Mouse (Mus musculus): ENCODE results near the gene Uba2. TPM values are rescaled to one million over a fixed set of nuclear protein-coding genes. Genes with fewer than 3 reads are reported as not detected.

Uba2 gene
- polyA plus RNA-seq, 1 experiment from 2014 or later: 226 TPM

GRCm38 (mm10) chr7:34094911-34095481 is 74.4 kb downstream of the Uba2 start, which contains the start of gene Scgb1b30:
TSS of gene Scgb1b30 (plus strand) at chr7:34095431.
- Histone ChIP-seq H3K9me3 (ENCODE audit: control insufficient read depth, low read length) (peaks cover 2% of the 10 kb centered on the region; the same call in 1 of the 2 replicates), H3K27ac (ENCODE audit: low read depth, low read length) (no peak within 1 kb of the TSS), H3K4me1 (replicated peaks; ENCODE audit: control insufficient read depth, insufficient read depth, low read length) (no peaks in the 10 kb centered on the region), H3K4me2 (no peak within 1 kb of the TSS), H3K27me3 (replicated peaks; ENCODE audit: control insufficient read depth, insufficient read depth, low read length) (no peaks in the 10 kb centered on the region), H3K9ac (ENCODE audit: low read depth, low read length) (no peak within 1 kb of the TSS), H3K36me3 (ENCODE audit: control insufficient read depth, insufficient read depth, low read length) (no peaks in the 10 kb centered on the region), H3K4me3 (ENCODE audit: low read depth, low read length) (no peak within 1 kb of the TSS)
- 64% methylated on average over 3 of the region's 3 CpGs for WGBS
- DNase-seq (ENCODE audit: low spot score): no peak
- no peak for ATAC-seq (replicated peaks; ENCODE audit: low FRiP score)

Other genes starting within 250 kb of the Uba2 start
- not detected in 2 replicates for gene Scgb2b26, start 224.6 kb downstream of the Uba2 start, polyA plus RNA-seq (2014; fragmentation: Nextera tagmentation; extraction: Ambion mirVana)
- not detected in 2 replicates for gene Scgb2b27, start 155.7 kb downstream of the Uba2 start, polyA plus RNA-seq (2014; fragmentation: Nextera tagmentation; extraction: Ambion mirVana)
- not detected in 2 replicates for gene Scgb1b27, start 148.1 kb downstream of the Uba2 start, polyA plus RNA-seq (2014; fragmentation: Nextera tagmentation; extraction: Ambion mirVana)
- gene Scgb1b30, start 74.2 kb downstream of the Uba2 start, polyA plus RNA-seq (2014; fragmentation: Nextera tagmentation; extraction: Ambion mirVana): not detected in 2 replicates
- 2.2 and 3.4 TPM in 2 replicates for gene Wtip, start 36.3 kb downstream of the Uba2 start, polyA plus RNA-seq (2014; fragmentation: Nextera tagmentation; extraction: Ambion mirVana)
- gene Pdcd2l, start 27.1 kb upstream of the Uba2 start, polyA plus RNA-seq (2014; fragmentation: Nextera tagmentation; extraction: Ambion mirVana): 56.2 and 62.8 TPM in 2 replicates
- gene Gpi1, start 60.7 kb upstream of the Uba2 start, polyA plus RNA-seq (2014; fragmentation: Nextera tagmentation; extraction: Ambion mirVana): 489 and 511 TPM in 2 replicates
- gene Gm6096, start 81.4 kb upstream of the Uba2 start, polyA plus RNA-seq (2014; fragmentation: Nextera tagmentation; extraction: Ambion mirVana): not detected in 2 replicates
- gene 4931406P16Rik, start 144.0 kb upstream of the Uba2 start, polyA plus RNA-seq (2014; fragmentation: Nextera tagmentation; extraction: Ambion mirVana): 28.7 and 32.6 TPM in 2 replicates
- 44.3 TPM in 2 replicates for gene Lsm14a, start 223.7 kb upstream of the Uba2 start, polyA plus RNA-seq (2014; fragmentation: Nextera tagmentation; extraction: Ambion mirVana)

All from liver, embryonic 11.5 days (tissue).